Mouse (Mus musculus) heart, postnatal 0 days (tissue): ENCODE data around the gene Eya2.
"Not testable (repeated sequence)": the region's sequence is repeated elsewhere in the genome, so short reads cannot be mapped to it uniquely, and the experiment has no call there.

Source experiments
- CTCF ChIP-seq: IDR thresholded peaks from 2 replicates; pipeline ENCODE4 v1.5.1; 2016; ENCODE audit warnings: antibody characterized with exemption, control low read depth, low read depth
- EP300 ChIP-seq: IDR thresholded peaks from 2 replicates; pipeline ENCODE4 v1.6.1; 2016; ENCODE audit warnings: antibody characterized with exemption, low read depth

DNA sequence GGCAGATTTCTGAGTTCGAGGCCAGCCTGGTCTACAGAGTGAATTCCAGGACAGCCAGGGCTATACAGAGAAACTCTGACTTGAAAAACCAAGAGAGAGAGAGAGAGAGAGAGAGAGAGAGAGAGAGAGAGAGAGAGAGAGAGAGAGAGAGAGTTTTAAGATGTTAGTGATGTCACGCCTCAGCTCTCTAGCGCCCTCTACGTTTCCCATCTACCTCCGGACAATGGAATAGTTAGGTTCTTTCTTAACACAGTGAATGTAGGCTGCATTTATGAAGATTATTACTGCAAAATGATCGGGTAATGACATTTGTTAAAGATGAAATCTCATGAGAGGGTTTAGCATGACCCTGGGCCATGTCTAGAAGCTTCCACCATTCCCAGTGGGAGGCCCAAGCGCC lies 44.4 kb upstream of the Eya2 start:
- TF ChIP-seq CTCF, EP300: not testable (repeated sequence)
